Mouse (Mus musculus) hindlimb bud, embryonic 11.5 days (tissue): ENCODE results near the gene Mff.

Experiments used
- DNase-seq: peaks from one replicate; pipeline ENCODE4 v3.0.0-alpha.2; 2012; ENCODE audit warnings: low read depth, low spot score; ENCODE audit errors: extremely low spot score

Mff gene

DNA sequence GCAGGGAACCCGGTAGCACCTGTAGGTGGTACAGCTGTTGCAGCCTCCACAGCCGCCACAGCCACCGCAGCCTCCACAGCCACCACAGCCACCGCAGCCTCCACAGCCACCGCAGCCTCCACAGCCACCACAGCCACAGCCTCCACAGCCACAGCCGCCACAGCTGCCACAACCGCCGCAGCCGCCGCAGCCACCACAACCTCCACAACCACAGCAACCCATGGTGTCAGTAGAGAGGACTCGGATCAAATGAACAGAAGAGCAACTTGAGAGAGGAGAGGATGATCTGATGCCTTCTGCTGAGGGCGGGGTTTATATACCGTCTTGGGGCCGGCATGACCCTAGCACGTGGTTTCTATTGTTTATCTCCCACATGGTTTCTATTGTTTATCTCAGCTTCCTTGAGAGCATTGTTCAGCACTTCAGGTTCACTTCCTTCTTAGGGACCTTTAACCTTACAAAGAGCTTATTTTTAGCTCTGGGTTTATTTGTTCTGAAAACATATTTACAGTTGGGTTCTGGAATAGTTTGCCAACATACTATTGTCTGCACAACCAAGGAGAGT lies 46.4 kb downstream of the Mff start, which contains the start of gene Gm47791:
Gene Gm47791 (minus strand): TSS at position 222 of the 565 bp plus-strand sequence.
- no peak for DNase-seq

DNA sequence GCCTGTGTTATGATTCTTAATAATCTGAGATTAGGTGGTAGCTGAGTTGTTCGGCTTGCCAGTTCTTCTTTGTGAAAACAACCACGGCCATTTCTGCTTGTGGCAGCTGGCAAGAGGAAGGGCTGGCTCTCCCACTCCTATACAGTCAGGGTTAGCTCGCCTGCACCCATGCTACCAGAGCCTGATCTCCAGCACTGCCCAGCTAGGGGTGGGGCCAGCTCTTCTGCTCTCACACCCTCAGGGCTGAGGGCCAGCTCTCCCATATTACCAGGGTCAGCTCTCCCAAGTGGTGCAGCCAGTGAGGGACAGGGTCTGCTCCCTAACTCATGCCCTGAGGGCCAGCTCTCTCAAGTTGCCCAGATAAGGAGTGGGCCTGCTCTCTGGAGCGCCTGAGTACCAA lies 47.7 kb downstream of the Mff start:
- no peak for DNase-seq

GRCm38 (mm10) chr1:82773208-82773607 lies 48.5 kb downstream of the Mff start:
- DNase-seq: no peak

GRCm38 (mm10) chr1:82775293-82775692 lies 50.6 kb downstream of the Mff start:
- no peak for DNase-seq

- no peak for DNase-seq
These were observed 54.8 kb downstream of the Mff start for GRCm38 (mm10) chr1:82779388-82779966.

DNA sequence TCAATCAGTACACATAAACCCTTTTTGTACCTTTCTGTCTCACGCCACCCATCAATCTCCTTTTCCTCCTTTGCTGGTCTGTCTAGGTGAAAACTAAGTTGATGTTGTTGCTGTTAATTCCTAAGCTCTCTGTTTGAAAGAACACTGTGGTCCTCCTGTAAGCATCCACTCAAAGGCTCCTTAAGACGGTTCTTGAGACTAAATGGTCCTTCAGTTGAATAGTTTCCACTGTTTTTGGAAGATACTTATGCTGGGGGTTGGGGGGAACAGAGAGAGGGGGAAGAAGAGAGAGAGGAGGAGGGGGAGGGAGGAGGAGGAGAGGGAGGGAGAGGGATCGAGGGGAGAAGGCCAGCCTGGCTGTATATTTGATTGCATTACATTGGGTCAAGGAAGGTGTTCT lies 58.9 kb downstream of the Mff start:
- DNase-seq: no peak

GRCm38 (mm10) chr1:82785546-82785945 lies 60.9 kb downstream of the Mff start:
- no peak for DNase-seq

- DNase-seq: peak; percentile 22
These were observed 62.7 kb downstream of the Mff start for GRCm38 (mm10) chr1:82787414-82787813.

DNA sequence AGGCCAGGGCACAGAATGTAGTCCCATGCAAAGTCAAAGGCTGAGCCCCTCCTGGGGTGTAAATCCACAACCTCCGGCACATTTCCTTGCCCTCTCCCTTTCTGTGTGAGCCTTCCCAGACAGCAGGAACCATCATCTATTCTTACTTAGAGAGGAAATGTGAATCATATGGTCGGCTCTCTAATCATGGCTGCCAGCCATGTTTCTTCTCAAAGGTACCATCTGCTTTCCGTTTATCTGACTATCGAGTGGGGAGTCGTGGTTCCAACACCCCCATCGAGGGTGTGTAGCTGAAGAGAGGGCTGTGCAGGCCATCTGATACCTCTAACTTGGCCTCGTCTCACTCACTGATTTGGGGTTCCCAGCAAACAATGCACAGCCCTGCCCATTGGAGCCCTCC lies 63.4 kb downstream of the Mff start:
- DNase-seq: no peak

GRCm38 (mm10) chr1:82791105-82791504 lies 66.4 kb downstream of the Mff start:
- DNase-seq: no peak

GRCm38 (mm10) chr1:82792238-82792637 lies 67.5 kb downstream of the Mff start:
- DNase-seq: no peak

DNA sequence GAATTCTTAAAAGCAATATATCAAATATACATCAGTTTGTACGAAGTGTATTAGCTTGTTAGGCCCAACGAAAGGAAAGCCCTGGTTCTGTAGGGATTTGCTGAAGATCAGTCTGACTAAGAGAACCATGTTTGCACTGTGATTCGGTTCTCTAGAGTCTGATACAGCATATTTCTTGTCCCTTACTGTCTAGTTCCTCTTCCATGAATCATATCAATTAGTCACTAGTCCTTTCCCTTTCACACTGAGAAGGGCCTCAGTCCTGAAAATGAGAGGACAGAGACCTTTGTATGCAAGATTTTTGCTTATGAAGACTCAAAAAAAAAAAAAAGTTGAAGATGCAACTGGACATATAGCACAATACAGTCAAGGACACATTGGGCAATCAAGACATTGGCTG lies 68.4 kb downstream of the Mff start:
- no peak for DNase-seq

- no peak for DNase-seq
These were observed 69.3 kb downstream of the Mff start for GRCm38 (mm10) chr1:82793986-82794385.

- DNase-seq: no peak
These were observed 70.5 kb downstream of the Mff start for GRCm38 (mm10) chr1:82795211-82795610.

DNA sequence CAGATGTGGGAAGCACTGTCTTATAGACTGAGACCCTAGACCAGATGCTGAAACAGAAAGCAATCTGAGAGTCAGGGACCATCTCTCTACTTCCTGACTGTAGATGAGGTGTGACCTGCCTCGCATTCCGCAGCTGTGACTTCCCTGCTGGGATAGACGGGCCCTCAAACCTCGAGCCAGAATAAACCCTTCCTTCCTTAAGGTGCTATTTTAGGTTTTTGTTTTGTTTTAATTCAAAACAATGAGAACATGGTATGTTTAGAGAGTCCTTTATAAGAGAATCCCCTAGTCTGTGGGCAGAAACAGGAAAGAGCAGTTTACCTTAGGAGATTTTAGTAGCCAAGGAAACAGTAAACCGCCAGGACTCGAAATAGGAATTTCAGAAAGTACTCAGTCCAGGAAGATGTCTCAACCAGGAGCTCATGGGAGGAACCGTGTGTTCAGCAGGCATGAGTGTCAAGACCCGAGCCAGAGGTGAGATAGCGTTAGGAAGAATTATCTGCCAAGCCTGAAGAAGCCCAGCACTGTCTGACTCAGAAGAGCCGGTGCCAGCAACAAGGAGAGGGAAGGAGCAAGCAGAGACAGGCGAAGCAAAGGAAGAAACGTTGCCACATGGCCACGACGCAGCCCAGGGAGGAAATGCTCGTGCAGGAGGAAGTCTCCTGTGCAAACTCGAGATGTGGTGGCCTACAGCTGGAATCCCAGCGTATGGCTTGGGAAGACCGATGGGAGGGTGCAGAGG lies 71.2 kb downstream of the Mff start:
- no peak for DNase-seq

GRCm38 (mm10) chr1:82797088-82797487 lies 72.4 kb downstream of the Mff start:
- no peak for DNase-seq

GRCm38 (mm10) chr1:82798304-82798703 lies 73.6 kb downstream of the Mff start:
- no peak for DNase-seq

DNA sequence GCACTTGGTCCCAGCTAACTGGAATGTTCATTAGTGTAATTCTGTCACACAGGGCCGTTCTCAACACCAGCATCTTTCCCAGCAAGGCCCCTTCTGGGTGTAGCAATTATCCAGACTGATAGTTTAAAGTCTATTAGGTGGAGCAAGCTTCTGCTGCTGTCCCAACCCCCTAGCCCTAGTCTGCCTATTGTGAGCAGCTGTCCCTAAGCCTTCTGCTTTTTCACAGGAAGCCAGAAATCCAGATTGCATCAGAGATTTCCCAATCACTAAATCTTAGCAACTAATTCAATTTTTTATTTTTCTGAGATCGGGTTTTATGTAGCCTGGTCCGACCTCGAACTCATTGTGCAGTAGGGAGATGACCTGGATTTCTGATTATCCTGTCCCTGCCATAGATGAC lies 74.2 kb downstream of the Mff start:
- DNase-seq: no peak

DNA sequence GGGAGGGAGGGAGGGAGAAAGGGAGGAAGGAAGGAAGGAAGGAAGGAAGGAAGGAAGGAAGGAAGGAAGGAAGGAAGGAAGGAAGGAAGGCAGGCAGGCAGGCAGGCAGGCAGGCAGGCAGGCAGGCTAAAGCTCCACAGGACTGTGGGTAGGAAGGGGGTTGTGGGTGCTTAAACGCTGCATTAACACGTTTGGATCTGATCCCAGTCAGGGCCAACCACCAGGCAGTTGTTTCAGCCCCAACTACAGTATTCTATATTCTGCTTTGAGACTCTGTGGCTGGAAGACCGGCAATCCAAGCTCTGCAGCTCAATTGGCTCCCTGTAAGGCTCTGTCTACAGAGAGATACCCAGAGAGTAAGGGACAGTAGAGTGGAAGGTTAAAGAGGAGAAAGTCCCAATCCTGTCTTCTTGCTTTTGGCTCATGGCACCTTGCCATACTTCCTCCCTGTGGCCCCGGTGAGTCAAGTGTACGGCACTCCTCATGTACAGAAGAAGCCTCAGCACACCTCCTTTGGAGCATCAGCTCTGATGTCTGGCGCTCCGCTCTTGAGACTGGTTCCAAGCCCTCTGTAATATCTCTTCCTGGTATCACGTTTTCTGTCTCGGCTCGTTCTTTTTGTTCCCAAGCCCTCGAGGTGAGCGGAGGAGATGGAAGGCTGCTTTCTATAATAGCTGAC lies 76.6 kb downstream of the Mff start:
- DNase-seq: no peak
